8 mouse cellular contexts compared by ENCODE assay signal in the genomic region with DNA sequence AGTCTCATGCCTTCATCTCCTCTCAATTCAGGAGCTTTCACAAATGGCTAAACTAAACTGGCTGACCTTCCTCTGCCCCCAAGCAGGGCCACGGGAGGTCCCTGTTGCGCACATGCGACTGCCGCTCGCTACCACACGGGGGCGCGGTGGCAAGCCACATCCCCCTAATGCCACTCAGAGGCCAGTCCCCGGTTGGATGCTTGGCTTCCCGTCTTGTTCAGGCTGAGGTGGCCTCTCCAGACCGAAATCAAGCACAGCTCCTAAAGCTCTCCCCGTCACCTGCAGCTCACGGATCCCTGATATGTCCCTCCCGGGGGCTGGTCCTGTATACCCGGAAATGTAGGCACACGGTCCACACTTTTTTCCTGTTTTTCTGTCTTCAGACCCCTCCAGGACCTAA. TPM values are rescaled to one million over a fixed set of nuclear protein-coding genes. Genes with fewer than 3 reads are reported as not detected.
DNase-seq lines count a peak whose midpoint lies in the region; ATAC-seq and TF ChIP-seq lines count a peak whose summit lies in the region.

No protein-coding gene starts in this region.

- DNase-seq in adrenal gland, postnatal 14 days, result peak; percentile 93
- DNase-seq in embryonic facial prominence, embryonic 11.5 days (ENCODE audit: low spot score), result peak; percentile 87
- peak; percentile 89 to 91 for DNase-seq in heart, adult 2 months
- peak; percentile 86 for DNase-seq in kidney, adult 18-20 months
- peak; percentile 94 for DNase-seq in limb, embryonic 10.5 days (ENCODE audit: low spot score)
- DNase-seq in skeletal muscle tissue, adult 2 months (ENCODE audit: low read depth, low spot score), result peak; percentile 68

- H3K27ac ChIP-seq in embryonic facial prominence, embryonic 11.5 days (replicated peaks; ENCODE audit: low read depth, low read length), result no peak overlapping the region
- H3K27ac ChIP-seq in heart, adult 2 months, result peak overlapping the region; percentile 29
- H3K27ac ChIP-seq in limb, embryonic 10.5 days, result no peak overlapping the region
- H3K27ac ChIP-seq in midbrain, embryonic 12.5 days (replicated peaks), result no peak overlapping the region

- TF ChIP-seq POLR2A in heart, adult 2 months (IDR thresholded peaks at IDR 0.05; ENCODE audit: insufficient read depth, low read depth, low read length), result no peak

- TF ChIP-seq CTCF in heart, adult 2 months (IDR thresholded peaks at IDR 0.05), result no peak

- peak overlapping the region; percentile 87 for H3K4me2 ChIP-seq in embryonic facial prominence, embryonic 11.5 days (ENCODE audit: low read depth, low read length)
- peak overlapping the region; percentile 100 for H3K4me2 ChIP-seq in midbrain, embryonic 12.5 days (replicated peaks)

- no peaks in the 10 kb centered on the region for H3K36me3 ChIP-seq in embryonic facial prominence, embryonic 11.5 days (replicated peaks; ENCODE audit: control insufficient read depth, insufficient read depth, low read depth, low read length)
- H3K36me3 ChIP-seq in heart, adult 2 months (ENCODE audit: control insufficient read depth, insufficient read depth, low read length), result no peaks in the 10 kb centered on the region
- no peaks in the 10 kb centered on the region for H3K36me3 ChIP-seq in limb, embryonic 10.5 days
- H3K36me3 ChIP-seq in midbrain, embryonic 12.5 days, result no peaks in the 10 kb centered on the region

- TF ChIP-seq EP300 in heart, adult 2 months (IDR thresholded peaks at IDR 0.05; ENCODE audit: insufficient read depth, low read depth, low read length), result 0 out of 2 replicates have a peak, but pooled peaks have one; percentile 60

- under 1% methylated on average over 16 of the region's 16 CpGs for WGBS in embryonic facial prominence, embryonic 11.5 days
- 1% methylated on average over 16 of the region's 16 CpGs for WGBS in heart, adult 2 months
- 2% methylated on average over 16 of the region's 16 CpGs for WGBS in limb, embryonic 10.5 days
- WGBS in midbrain, embryonic 12.5 days, result 2% methylated on average over 16 of the region's 16 CpGs

- H3K4me3 ChIP-seq in embryonic facial prominence, embryonic 11.5 days (ENCODE audit: low read depth, low read length), result peak overlapping the region; percentile 51
- peak overlapping the region; percentile 57 for H3K4me3 ChIP-seq in heart, adult 2 months
- peak overlapping the region; percentile 82 for H3K4me3 ChIP-seq in limb, embryonic 10.5 days
- H3K4me3 ChIP-seq in midbrain, embryonic 12.5 days, result peak overlapping the region; percentile 72

- no peaks in the 10 kb centered on the region for H3K9me3 ChIP-seq in embryonic facial prominence, embryonic 11.5 days (replicated peaks; ENCODE audit: control insufficient read depth, low read length)
- no peaks in the 10 kb centered on the region for H3K9me3 ChIP-seq in limb, embryonic 10.5 days (replicated peaks)
- H3K9me3 ChIP-seq in midbrain, embryonic 12.5 days, result no peaks in the 10 kb centered on the region

- H3K27me3 ChIP-seq in embryonic facial prominence, embryonic 11.5 days (ENCODE audit: control insufficient read depth, insufficient read depth, low read length), result peaks cover 13% of the 10 kb centered on the region
- H3K27me3 ChIP-seq in heart, adult 2 months (ENCODE audit: control insufficient read depth, insufficient read depth, low read length), result peaks cover 5% of the 10 kb centered on the region; the same call in 1 of the 2 replicates
- H3K27me3 ChIP-seq in limb, embryonic 10.5 days (ENCODE audit: low read depth, poor library complexity, severe bottlenecking), result peaks cover 82% of the 10 kb centered on the region
- H3K27me3 ChIP-seq in midbrain, embryonic 12.5 days, result peaks cover 53% of the 10 kb centered on the region

- peaks cover 4% of the 10 kb centered on the region; the same call in 1 of the 2 replicates for H3K4me1 ChIP-seq in embryonic facial prominence, embryonic 11.5 days (ENCODE audit: control insufficient read depth, insufficient read depth, low read length)
- H3K4me1 ChIP-seq in heart, adult 2 months (ENCODE audit: control insufficient read depth, insufficient read depth, low read length), result peaks cover 2% of the 10 kb centered on the region
- H3K4me1 ChIP-seq in limb, embryonic 10.5 days, result peaks cover 30% of the 10 kb centered on the region
- H3K4me1 ChIP-seq in midbrain, embryonic 12.5 days, result peaks cover 32% of the 10 kb centered on the region

- intact Hi-C loops in heart, adult 2 months (cut with DNase I), result loop anchor here (1.0 to 2.0 kb wide), 2 partner anchors 90 to 162 kb away; no protein-coding TSS in a partner anchor

- H3K79me2 ChIP-seq in heart, adult 2 months (replicated peaks; ENCODE audit: control insufficient read depth, insufficient read depth, low read length), result no peaks in the 10 kb centered on the region

- ATAC-seq in embryonic facial prominence, embryonic 11.5 days (replicated peaks; ENCODE audit: insufficient number of reproducible peaks, low FRiP score, low TSS enrichment, low read depth), result peak; percentile 35; the same call in 1 of the 2 replicates
- peak; percentile 21 for ATAC-seq in midbrain, embryonic 12.5 days (ENCODE audit: low FRiP score, low read depth)
- no peak for ATAC-seq in erythroid progenitor cell, adult 5-6 weeks (replicated peaks; ENCODE audit: low FRiP score, poor library complexity, severe bottlenecking)

- H3K9ac ChIP-seq in embryonic facial prominence, embryonic 11.5 days (replicated peaks; ENCODE audit: low read length), result no peak overlapping the region
- H3K9ac ChIP-seq in heart, adult 2 months (ENCODE audit: low read depth, low read length), result no peak overlapping the region
- H3K9ac ChIP-seq in midbrain, embryonic 12.5 days (replicated peaks), result peak overlapping the region; percentile 38; the same call in 1 of the 2 replicates

RNA-seq across cellular contexts. Expression of a gene that starts 1.1 kb away (rescaled TPM):
- 1.7 and 2.0 TPM in 2 replicates for total RNA-seq in adrenal gland, postnatal 14 days (2021)
- 2.9 and 3.1 TPM in 2 replicates for polyA plus RNA-seq in embryonic facial prominence, embryonic 11.5 days (2014; fragmentation: Nextera tagmentation; extraction: Ambion mirVana)
- under 1 TPM; 0.41 to 0.47 TPM for total RNA-seq in heart, adult 2 months (2021)
- 1.3 and 1.8 TPM in 2 replicates for polyA plus RNA-seq in heart, adult 2 months (2012; rRNA removed)
- 1.9 and 2.0 TPM in 2 replicates for polyA plus RNA-seq in limb, embryonic 10.5 days (2016; fragmentation: Nextera tagmentation; extraction: Ambion mirVana)
- 21.8 and 24.1 TPM in 2 replicates for polyA plus RNA-seq in midbrain, embryonic 12.5 days (2016; fragmentation: Nextera tagmentation; extraction: Ambion mirVana)
- total RNA-seq in erythroid progenitor cell, adult 5-6 weeks (2015; ENCODE audit: low replicate concordance), result not detected in 2 replicates
- total RNA-seq in erythroid progenitor cell, adult 5-6 weeks (2017; ENCODE audit: low replicate concordance), result not detected in 2 replicates

RNA-seq across cellular contexts. Expression of a gene that starts 27.0 kb away (rescaled TPM):
- total RNA-seq in adrenal gland, postnatal 14 days (2021), result 0.67 and 0.79 TPM in 2 replicates
- polyA plus RNA-seq in embryonic facial prominence, embryonic 11.5 days (2014; fragmentation: Nextera tagmentation; extraction: Ambion mirVana), result 0.43 and 0.59 TPM in 2 replicates
- total RNA-seq in heart, adult 2 months (2021), result 1 to 10 TPM; 1.2 to 1.5 TPM
- 1.6 and 1.8 TPM in 2 replicates for polyA plus RNA-seq in heart, adult 2 months (2012; rRNA removed)
- polyA plus RNA-seq in limb, embryonic 10.5 days (2016; fragmentation: Nextera tagmentation; extraction: Ambion mirVana), result 0.06 and 0.21 TPM in 2 replicates
- 5.0 and 6.2 TPM in 2 replicates for polyA plus RNA-seq in midbrain, embryonic 12.5 days (2016; fragmentation: Nextera tagmentation; extraction: Ambion mirVana)
- total RNA-seq in erythroid progenitor cell, adult 5-6 weeks (2015; ENCODE audit: low replicate concordance), result not detected in 2 replicates
- total RNA-seq in erythroid progenitor cell, adult 5-6 weeks (2017; ENCODE audit: low replicate concordance), result not detected in 2 replicates

RNA-seq across cellular contexts. Expression of a gene that starts 37.7 kb away (rescaled TPM):
- total RNA-seq in adrenal gland, postnatal 14 days (2021), result 32.9 and 38.8 TPM in 2 replicates
- 64.1 and 69.7 TPM in 2 replicates for polyA plus RNA-seq in embryonic facial prominence, embryonic 11.5 days (2014; fragmentation: Nextera tagmentation; extraction: Ambion mirVana)
- 10 to 100 TPM; 73.5 to 84.7 TPM for total RNA-seq in heart, adult 2 months (2021)
- polyA plus RNA-seq in heart, adult 2 months (2012; rRNA removed), result 68.7 and 112 TPM in 2 replicates
- polyA plus RNA-seq in limb, embryonic 10.5 days (2016; fragmentation: Nextera tagmentation; extraction: Ambion mirVana), result 47.1 and 64.7 TPM in 2 replicates
- 89.4 and 93.0 TPM in 2 replicates for polyA plus RNA-seq in midbrain, embryonic 12.5 days (2016; fragmentation: Nextera tagmentation; extraction: Ambion mirVana)
- not detected in 2 replicates for total RNA-seq in erythroid progenitor cell, adult 5-6 weeks (2015; ENCODE audit: low replicate concordance)
- not detected in 2 replicates for total RNA-seq in erythroid progenitor cell, adult 5-6 weeks (2017; ENCODE audit: low replicate concordance)

RNA-seq across cellular contexts. Expression of a gene that starts 57.8 kb away (rescaled TPM):
- 21.6 and 23.0 TPM in 2 replicates for total RNA-seq in adrenal gland, postnatal 14 days (2021)
- 8.4 and 9.8 TPM in 2 replicates for polyA plus RNA-seq in embryonic facial prominence, embryonic 11.5 days (2014; fragmentation: Nextera tagmentation; extraction: Ambion mirVana)
- total RNA-seq in heart, adult 2 months (2021), result 10 to 100 TPM; 39.2 to 43.9 TPM
- polyA plus RNA-seq in heart, adult 2 months (2012; rRNA removed), result 27.1 and 29.3 TPM in 2 replicates
- polyA plus RNA-seq in limb, embryonic 10.5 days (2016; fragmentation: Nextera tagmentation; extraction: Ambion mirVana), result 5.4 and 6.2 TPM in 2 replicates
- 17.0 and 21.6 TPM in 2 replicates for polyA plus RNA-seq in midbrain, embryonic 12.5 days (2016; fragmentation: Nextera tagmentation; extraction: Ambion mirVana)
- total RNA-seq in erythroid progenitor cell, adult 5-6 weeks (2015; ENCODE audit: low replicate concordance), result not detected in 2 replicates
- total RNA-seq in erythroid progenitor cell, adult 5-6 weeks (2017; ENCODE audit: low replicate concordance), result 0.64 and 6.3 TPM in 2 replicates
